Mouse (Mus musculus) kidney, adult 2 months (tissue): ENCODE measurements at regions not wholly inside any gene's neighbourhood (a gene's known extent, or its start where the extent isn't known, plus 50 kb on each side); places are given as distances from the start of the nearest gene placed in this dataset.

Source experiments
- CTCF ChIP-seq: fragments of 200-500 bp; conservative IDR thresholded peaks from 2 replicates; pipeline ENCODE4 v1.5.1; 2011; ENCODE audit warnings: low read depth, mild to moderate bottlenecking, control low read depth, low read length, moderate library complexity, mixed read lengths; ENCODE audit not compliant: insufficient read depth, insufficient read length
- POLR2A ChIP-seq: fragments of 200-500 bp; IDR thresholded peaks from one replicate; pipeline ENCODE4 v1.6.1; 2011; ENCODE audit warnings: low read depth, low read length, control low read depth

DNA sequence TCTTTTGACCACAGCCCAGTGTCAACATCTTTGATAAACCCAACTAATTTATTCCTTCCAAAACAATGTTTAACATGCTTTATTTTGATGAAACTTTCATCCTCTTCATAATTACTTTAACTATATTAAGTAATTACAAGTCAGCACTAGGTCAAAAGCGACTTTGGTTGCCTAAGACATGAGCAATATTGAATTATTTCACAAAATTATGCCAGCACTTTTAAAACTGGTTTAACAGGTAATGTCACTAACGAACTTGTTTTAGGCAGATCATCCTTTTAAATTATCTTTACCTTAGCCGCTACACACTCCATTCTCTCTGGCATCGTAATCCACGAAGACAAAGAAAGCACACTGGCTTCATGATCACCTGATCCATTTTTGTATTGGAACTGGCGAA is 669.8 kb upstream of the Pou3f3 start:
- no peak for TF ChIP-seq CTCF
- no peak for TF ChIP-seq POLR2A
